Mouse (Mus musculus) thymus, adult 18-20 months (tissue): Measurements from ENCODE around the gene Trnau1ap.
A peak's percentile ranks its signal among the peaks of the same experiment; 100 is the strongest.
"Not testable (repeated sequence)": the region's sequence is repeated elsewhere in the genome, so short reads cannot be mapped to it uniquely, and the experiment has no call there.

ENCODE experiments used
- DNase-seq, 2 experiments: peaks; one replicate each; pipeline ENCODE4 v3.0.0; 2022; ENCODE audit warnings: mixed read lengths in 2 of 2

Trnau1ap gene

DNA sequence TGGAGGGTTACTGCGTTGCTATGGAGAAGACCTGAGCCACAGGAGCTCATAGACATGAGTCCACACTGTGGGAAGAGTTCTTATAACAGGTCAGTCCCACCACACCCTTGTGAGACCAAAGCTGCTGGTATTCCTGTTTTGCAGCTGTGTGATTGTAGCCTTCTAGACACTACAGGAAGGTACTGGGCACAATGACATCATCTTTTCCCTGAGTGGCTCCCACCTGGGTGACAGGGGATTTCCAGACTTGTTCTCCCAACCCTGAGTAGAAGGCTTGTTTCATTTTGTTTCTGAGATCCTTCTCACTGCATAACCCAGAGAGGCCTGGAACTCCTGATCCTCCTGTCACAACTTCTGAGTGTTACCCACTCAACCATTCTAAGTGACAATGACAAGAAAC, 29.5 kb downstream of the Trnau1ap start:
- no peak for DNase-seq

DNA sequence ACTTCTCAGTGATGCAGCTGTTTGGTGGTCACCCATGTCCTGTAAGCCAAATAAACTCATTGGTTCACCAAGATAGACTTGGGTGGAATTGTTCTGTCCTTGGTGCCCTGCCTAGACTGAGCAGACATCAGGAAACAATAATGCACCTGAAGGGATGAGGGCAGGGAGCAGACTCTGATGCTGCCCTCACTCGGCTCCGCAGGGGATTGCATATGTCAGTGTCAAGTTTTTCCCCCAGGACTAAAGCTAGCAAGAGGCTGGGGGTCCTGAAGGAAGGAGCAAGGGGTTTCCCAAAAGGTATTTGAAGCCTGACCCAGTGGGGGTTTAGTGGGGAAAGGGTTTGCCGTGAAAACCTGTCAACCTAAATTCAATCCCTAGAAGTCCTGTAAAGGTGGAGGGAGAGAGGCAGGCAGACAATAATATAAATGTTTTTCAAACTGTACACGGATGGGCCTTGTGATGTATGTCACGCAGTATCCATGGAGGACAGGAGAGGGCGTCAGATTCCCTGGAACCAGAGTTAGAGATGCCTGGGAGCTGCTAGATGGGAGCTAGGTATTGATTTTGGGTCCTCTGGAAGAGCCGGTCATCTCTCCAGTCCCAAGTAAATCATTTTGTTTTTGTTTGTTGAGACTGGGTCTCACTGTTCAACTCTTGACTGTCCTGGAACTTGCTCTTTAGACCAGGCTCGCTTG, 33.5 kb downstream of the Trnau1ap start:
- DNase-seq: no peak

DNA sequence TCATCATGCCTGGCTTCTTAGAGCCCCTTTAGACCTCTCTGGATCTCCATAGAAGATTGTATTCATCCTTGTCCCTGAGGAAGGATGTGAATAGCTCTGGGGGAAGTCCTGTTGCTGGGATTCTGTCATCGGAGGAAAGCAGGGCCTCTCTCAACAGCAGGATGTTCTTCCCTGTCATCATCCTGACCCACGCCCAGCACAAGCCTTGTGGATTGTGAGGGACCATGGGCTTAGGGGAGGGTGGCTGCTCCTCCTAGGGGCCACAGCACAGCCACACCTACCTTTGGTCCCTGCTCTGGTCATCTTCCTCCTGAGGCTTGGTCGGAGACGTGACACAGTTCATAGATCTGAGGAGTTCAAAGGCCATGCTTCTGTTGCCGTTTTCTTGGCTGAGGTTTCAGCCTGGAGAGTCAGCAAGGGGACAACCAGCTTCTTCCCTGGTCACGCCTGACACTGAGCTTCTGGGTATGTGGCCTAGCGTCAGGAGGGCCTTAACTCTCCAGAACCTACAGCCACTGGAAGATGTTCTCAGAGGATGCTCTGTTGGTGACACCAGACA, 35.6 kb downstream of the Trnau1ap start:
- DNase-seq: no peak

DNA sequence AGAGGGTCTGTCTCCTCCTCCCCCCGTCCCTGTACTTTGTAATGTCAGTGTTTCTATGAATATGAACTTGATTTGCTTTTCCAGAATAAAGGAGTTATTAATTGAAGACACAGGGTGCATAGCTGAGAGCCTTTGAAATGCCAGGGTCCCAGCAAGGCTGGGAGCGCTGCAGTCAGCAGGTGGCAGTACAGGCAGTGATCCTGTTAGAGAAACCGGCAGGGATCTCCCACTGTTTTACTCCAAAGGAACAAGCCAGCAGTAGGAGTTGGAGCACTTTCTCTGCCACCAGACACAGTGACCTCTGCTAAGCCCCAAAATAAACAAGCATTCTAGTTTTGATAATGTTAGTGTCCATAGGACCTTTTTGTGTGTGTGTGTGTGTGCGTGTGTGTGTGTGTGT, 36.4 kb downstream of the Trnau1ap start:
- no peak for DNase-seq

DNA sequence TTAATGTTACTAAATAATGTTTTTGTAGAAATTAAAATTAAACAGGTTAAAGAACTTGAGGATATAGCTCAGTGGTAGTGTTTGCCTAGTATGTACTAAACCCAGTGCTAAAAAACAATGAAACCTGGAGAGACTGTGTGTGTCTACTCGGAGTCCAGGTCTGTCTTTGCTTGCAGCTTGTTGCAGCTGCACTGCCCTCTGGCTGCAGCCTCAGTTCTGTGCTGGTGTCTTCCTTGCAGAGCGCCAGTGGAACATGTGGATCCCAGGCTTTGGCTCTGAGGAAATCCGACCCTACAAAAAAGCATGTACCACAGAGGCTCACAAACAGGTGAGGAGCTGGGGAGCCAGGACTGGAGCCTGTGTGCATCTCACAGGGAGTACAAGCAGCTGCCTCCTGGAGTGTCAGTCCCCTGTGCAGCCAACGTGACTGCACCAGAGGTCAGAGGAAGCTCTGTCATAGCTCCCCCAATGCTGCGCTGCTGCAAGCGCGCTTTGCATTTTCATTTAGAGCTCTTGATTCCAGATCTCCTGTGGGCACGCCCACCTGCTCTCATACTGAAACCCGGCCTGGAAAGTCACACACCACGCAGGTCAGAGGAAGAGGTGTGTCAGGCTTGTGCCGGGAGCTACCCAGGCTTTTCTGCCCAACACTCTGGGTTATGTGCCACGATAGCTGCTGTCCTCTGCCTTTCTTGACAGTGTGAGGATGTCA, 37.6 kb downstream of the Trnau1ap start:
- no peak for DNase-seq

DNA sequence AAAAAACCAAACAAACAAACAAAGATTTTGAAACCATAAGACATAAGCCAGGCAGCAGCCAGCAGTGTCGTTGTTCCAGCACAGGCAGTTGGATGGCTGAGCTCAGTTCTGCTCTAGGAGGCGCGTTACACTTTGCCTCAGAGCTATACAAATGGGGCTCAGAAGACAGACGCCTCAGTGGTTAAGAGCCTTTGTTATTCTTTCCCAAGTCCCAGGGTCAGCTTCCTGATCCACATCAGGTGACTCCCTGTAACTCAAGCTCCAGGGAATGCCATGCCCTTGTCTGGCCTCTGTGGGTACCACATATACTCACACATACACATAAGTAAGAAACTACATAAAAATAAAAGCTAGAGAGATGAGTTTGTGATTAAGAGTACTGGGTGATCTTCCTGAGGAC, 38.3 kb downstream of the Trnau1ap start:
- no peak for DNase-seq

DNA sequence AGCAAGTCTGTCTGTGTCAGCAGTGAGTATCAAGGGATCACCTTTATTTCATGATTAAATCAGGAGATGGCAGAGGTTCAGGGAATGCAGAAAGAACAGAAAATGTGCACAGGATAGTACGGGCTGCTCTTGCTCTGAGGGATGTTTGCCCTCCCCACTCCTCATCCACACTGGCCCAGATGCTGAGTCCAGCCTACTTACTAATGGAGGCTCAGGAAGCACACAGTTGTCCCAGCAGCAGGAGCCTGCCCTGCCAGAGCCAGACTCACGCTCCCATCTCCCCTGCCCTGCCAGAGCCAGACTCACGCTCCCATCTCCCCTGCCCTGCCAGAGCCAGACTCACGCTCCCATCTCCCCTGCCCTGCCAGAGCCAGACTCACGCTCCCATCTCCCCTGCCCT, 40.5 kb downstream of the Trnau1ap start:
- DNase-seq: not testable (repeated sequence)

DNA sequence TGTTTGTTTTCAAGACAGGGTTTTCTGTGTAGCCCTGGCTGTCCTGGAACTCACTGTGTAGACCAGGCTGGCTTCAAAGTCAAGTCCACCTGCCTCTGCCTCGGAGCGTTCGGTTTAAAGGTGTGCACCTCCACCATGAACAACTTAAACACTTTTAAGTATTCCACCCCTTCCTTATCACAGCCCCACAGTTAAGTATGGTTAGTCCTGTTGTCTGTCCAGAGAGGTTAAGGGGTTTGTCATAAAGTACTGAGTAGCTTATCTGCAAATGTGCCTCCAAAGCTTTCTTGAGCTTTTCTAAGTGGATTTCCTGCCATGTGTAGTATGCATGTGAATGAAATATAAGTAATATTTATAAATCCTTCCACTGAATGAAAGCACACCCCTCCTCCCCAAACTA, 53.4 kb downstream of the Trnau1ap start:
- no peak for DNase-seq

DNA sequence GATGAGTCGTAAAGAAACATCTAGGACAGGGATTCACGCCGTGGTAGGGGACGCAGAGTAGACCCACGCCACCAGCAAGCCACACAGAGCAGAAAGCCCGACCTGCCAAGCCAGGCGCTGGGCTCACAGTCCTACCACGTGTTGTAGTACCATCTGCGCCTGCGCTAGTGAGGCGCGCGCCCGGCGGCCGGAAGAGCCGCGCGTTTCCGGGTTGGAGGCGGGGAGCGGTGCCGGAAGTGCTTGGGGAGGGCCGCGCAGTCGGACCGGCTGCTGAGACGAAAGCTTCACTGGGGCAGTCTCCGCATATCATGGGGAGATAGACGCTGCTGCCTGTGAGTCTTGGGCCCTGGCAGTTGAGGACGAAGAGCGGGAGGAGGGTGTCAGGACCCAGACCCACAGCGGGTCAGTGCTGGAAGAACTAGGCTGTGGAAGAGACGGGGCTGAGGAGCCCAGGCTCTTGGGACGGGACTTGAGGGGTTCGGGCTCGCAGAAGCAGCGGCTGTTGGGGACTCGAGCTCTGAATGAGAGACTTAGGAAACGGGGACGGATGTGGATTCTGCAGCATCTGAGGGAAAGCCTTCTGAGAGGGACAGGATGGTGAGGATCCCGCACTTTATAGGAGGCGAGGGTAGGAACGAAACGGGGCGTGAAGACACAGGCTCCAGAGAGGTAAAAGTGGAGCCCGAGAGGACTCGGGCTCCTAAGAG, 55.0 kb downstream of the Trnau1ap start, which contains the start of gene Taf12:
Taf12 (plus strand) TSS at position 220 of the 707 bp plus-strand sequence.
- peak; percentile 87 to 89 for DNase-seq

DNA sequence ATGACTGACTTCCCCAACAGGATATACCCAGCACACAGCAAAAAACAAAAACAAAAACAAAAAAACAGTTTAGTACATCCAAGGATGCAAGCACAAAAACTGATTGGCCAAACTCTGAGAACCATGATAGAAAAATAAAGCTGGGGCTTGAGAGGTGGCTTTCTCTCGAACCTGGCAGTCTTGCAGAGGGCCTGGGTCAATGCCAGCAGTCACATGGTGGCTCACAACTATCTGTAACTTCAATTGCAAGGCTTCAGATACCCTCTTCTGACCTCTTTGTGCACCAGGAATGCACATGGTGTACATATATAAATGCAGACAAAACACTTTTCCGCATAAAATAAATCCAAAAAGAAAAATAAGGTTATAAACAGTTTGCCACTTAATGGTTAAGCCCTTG, 56.2 kb downstream of the Trnau1ap start:
- no peak for DNase-seq

DNA sequence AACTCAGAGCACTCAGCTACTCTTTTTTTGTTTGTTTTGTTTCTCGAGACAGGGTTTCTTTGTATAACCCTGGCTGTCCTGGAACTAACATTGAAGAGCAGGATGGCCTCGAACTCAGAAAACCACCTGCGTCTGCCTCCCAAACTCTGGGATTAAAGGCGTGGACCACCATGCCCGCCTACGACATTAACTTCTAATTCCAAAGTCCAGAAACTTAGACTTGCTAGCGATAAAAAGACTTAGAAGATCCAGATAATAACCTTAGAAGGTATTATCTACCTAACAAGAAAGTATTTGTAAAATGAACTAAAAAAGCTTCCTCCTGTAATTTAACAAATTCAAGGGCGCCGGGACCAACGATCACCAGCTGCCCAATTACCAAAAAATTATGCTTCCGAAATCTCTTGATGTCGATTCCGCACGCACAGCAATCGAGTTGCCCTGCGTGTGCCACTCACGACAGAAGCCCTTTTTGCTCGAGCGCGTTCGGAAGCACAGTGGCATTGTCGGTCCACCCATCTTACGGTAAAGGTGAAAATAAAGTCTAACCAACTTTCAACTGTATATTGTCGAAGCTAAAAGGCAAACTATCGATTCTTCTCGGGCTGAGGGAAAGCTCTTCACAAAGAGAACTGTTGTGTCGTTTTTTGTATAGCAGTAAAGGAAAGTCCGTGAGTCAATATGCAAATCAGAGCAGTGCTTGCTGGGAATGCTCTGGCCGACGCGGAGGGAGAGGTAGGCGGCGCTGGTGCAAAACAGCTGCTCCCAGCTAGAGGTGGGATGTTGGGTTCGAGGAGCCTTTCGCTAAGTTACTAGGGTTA, 59.4 kb downstream of the Trnau1ap start:
- DNase-seq: peak; percentile 65 to 85

DNA sequence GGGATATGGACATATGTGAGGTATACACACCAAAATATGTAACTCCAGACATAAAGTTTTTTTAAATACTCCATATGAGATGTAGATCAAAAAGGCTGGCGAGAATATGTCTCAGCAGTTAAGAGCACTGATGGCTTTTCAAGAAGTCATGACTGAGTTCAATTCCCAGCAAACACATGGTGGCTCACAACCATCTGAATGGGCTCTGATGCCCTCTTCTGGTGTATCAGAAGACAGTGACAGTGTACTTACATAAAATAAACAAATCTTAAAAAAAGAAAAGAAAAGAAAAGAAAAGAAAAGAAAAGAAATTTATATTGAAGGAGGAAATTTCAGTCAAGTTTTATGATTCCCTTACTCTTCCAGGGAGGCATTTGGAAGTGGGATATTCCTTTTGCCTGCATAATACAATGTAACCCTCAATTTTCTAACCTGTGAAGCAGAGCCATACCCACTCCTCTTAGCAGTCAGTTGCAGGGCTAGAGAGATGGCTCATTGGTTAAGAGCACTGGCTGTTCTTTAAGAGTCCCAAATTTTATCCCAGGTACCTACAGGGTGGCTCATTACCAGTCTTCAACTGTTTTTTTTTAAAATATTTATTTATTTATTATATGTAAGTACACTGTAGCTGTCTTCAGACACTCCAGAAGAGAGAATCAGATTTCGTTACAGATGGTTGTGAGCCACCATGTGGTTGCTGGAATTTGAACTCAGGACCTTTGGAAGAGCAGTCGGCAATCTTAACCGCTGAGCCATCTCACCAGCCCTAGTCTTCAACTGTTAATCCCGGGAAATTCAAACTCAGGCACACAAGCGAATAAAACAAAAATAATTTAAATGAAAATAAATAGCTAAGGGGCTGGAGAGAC, 60.2 kb downstream of the Trnau1ap start:
- DNase-seq: no peak

DNA sequence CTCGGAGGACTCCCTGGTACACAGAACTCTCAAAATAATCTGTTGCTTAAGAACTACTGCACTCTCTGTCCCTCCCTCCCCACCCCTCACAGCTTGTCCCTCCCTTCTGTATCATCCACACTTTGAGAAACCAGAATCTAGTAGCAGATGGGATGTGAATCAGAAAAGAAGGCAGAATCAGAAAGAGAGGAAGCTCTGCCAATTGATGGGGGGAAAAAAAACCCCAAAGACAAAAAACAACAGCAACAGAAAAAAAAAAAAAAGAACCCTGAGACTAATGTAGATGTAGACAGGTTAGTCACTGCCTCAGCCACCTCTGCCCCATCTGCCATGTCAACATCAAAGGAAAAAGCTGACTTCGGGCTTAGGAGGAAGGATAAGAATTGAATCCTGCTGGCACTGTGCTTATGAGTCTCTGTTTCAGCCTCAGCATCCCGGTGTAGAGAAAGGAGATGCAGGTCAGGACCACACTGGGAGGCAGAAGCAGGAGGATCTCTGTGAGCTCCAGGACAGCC, 62.4 kb downstream of the Trnau1ap start:
- DNase-seq: no peak

DNA sequence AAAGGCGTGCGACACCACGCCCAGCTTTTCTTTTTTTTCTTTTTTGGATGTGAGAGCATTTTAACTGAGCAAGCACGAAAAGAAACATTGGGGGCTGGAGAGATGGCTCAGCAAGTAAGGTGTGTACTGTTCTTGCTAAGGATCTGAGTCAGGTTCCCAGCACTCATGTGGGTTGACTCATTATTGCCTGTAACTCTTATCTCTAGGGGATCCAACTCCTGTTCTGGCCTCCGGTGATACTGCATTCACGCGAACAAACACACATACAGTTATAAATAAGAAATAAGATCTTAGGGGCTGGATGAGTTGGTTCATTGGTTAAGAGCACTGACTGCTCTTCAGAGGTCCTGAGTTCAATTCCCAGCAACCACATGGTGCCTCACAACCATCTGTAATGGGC, 66.0 kb downstream of the Trnau1ap start:
- DNase-seq: no peak

DNA sequence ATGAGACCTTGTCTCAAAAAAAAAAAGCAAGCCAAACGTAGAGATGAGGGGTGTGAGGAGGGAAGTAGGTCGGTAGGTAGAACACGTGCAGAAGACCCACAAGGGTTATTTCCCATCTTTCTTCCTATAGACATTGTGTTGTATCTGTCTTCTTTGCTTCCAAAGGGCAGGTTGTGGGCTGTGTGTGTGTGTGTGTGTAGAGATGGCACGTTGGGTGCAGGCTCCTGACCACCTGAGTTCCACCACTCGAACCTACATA, 67.1 kb downstream of the Trnau1ap start:
- no peak for DNase-seq
